Mouse (Mus musculus): ENCODE measurements around the gene E130114P18Rik. TPM values are rescaled to one million over a fixed set of nuclear protein-coding genes. Genes with fewer than 3 reads are reported as not detected.

Gene E130114P18Rik
- polyA plus RNA-seq, 1 experiment from 2014 or later: 0.35 TPM

DNA sequence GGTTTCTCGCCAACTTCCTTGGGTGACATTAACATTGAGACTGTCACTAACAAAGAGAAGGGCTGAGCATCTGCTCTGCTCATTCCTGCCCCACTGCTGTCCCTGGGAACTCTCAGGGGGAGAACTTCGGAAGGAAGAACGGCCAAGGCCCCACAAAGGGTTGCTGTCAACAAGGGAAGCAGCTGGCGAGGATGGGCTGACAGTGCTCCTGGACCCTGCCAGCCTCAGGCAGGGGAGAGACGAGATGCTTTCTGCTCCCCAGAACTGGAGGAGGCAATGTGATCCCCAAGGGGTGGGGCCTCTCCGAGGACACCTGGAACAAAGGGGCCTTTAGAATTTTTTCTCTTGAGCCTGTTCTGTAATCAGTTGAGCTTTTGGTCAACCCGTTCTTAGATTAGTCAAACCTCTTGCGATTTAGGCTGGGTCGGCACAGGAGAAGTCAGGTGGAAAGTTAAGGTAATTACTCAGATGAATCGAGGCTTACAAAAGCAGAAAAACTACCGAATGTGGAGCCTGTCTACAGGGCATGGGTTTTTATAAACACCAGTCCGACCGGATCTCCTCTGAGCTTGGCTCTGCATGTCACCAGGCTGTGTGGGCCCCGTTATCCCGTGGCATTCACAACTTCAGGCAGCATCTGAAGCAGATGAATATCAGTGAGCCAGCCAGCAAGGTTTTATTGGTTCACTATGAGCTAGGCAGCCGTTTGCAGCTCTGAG, 151.7 kb downstream of the E130114P18Rik start:
- Histone ChIP-seq H3K4me1 (ENCODE audit: control insufficient read depth, insufficient read depth, low read length) (peaks cover 18% of the 10 kb centered on the region; the same call in 1 of the 2 replicates), H3K36me3 (ENCODE audit: control insufficient read depth, insufficient read depth, low read length) (no peaks in the 10 kb centered on the region), H3K4me2 (replicated peaks; ENCODE audit: low read depth, low read length) (no peak overlapping the region), H3K9ac (ENCODE audit: low read depth, low read length) (no peak overlapping the region), H3K9me3 (ENCODE audit: control insufficient read depth, low read length) (no peaks in the 10 kb centered on the region), H3K27ac (ENCODE audit: low read depth, low read length) (peak overlapping the region; percentile 42; the same call in 1 of the 2 replicates), H3K27me3 (ENCODE audit: control insufficient read depth, insufficient read depth, low read length) (no peaks in the 10 kb centered on the region), H3K4me3 (ENCODE audit: low read length) (no peak overlapping the region)
- WGBS: 32% methylated on average over 16 of the region's 16 CpGs
- peak; percentile 39; the same call in 1 of the 2 replicates for ATAC-seq (ENCODE audit: low FRiP score, low TSS enrichment)

DNA sequence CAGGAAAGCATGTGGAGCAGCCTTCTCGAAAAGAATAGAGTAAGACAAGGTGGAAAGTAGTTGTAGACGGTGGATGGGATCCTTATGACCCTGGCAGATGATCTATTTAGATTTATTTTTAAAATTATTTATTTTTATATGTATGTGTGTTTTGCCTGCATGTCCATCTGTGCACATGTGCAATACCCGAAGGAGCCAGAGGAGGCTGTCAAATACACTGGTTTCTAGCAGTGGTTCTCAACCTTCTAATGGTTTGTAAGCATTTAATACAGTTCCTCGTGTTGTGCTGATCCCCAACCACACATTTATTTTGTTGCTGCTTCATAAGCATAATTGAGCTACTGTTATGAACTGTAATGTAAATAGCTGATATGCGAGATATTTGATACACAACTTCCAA, 154.7 kb downstream of the E130114P18Rik start:
- no peak overlapping the region for H3K4me2 ChIP-seq (replicated peaks; ENCODE audit: low read depth, low read length)
- peaks cover 14% of the 10 kb centered on the region; the same call in 1 of the 2 replicates for H3K4me1 ChIP-seq (ENCODE audit: control insufficient read depth, insufficient read depth, low read length)
- H3K9me3 ChIP-seq (ENCODE audit: control insufficient read depth, low read length): no peaks in the 10 kb centered on the region
- no peak overlapping the region for H3K27ac ChIP-seq (ENCODE audit: low read depth, low read length)
- no peak overlapping the region for H3K4me3 ChIP-seq (ENCODE audit: low read length)
- no peak overlapping the region for H3K9ac ChIP-seq (ENCODE audit: low read depth, low read length)
- no peaks in the 10 kb centered on the region for H3K36me3 ChIP-seq (ENCODE audit: control insufficient read depth, insufficient read depth, low read length)
- 79% methylated on average over 5 of the region's 5 CpGs for WGBS
- no peaks in the 10 kb centered on the region for H3K27me3 ChIP-seq (ENCODE audit: control insufficient read depth, insufficient read depth, low read length)
- no peak for ATAC-seq (ENCODE audit: low FRiP score, low TSS enrichment)

- H3K4me3 ChIP-seq (ENCODE audit: low read length): no peak overlapping the region
- H3K9me3 ChIP-seq (ENCODE audit: control insufficient read depth, low read length): no peaks in the 10 kb centered on the region
- 82% methylated on average over 4 of the region's 4 CpGs for WGBS
- no peak overlapping the region for H3K9ac ChIP-seq (ENCODE audit: low read depth, low read length)
- no peaks in the 10 kb centered on the region for H3K36me3 ChIP-seq (ENCODE audit: control insufficient read depth, insufficient read depth, low read length)
- ATAC-seq (ENCODE audit: low FRiP score, low TSS enrichment): no peak
- no peak overlapping the region for H3K4me2 ChIP-seq (replicated peaks; ENCODE audit: low read depth, low read length)
- no peaks in the 10 kb centered on the region for H3K27me3 ChIP-seq (ENCODE audit: control insufficient read depth, insufficient read depth, low read length)
- no peak overlapping the region for H3K27ac ChIP-seq (ENCODE audit: low read depth, low read length)
- peaks cover 13% of the 10 kb centered on the region; the same call in 1 of the 2 replicates for H3K4me1 ChIP-seq (ENCODE audit: control insufficient read depth, insufficient read depth, low read length)
These were observed 156.1 kb downstream of the E130114P18Rik start for GRCm38 (mm10) chr4:97621731-97622130.

DNA sequence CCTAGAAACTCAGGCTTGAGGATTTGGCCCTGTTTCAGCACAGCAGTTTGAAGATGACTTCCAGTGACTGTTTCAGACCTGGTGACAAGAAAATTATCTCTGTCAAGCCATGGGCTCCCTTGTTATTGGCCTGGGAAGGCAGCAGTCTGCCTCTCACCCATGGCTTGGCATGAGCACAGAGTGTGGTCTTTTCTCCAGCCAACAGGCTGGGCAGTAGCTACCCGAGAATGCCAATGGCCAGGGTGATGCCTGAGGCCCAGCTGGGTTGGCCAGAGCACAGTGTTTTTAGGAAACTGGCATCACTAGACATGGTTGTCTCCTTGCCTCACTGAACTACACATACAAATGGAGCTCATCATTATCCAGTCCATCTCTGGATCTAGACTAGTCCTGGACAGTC, 157.5 kb downstream of the E130114P18Rik start:
- H3K4me1 ChIP-seq (ENCODE audit: control insufficient read depth, insufficient read depth, low read length): 0 out of 2 replicates have a peak, but pooled peaks cover 3% of the 10 kb centered on the region
- H3K27ac ChIP-seq (ENCODE audit: low read depth, low read length): no peak overlapping the region
- no peaks in the 10 kb centered on the region for H3K9me3 ChIP-seq (ENCODE audit: control insufficient read depth, low read length)
- H3K9ac ChIP-seq (ENCODE audit: low read depth, low read length): no peak overlapping the region
- no peak overlapping the region for H3K4me3 ChIP-seq (ENCODE audit: low read length)
- H3K4me2 ChIP-seq (replicated peaks; ENCODE audit: low read depth, low read length): no peak overlapping the region
- no peaks in the 10 kb centered on the region for H3K27me3 ChIP-seq (ENCODE audit: control insufficient read depth, insufficient read depth, low read length)
- ATAC-seq (ENCODE audit: low FRiP score, low TSS enrichment): no peak
- H3K36me3 ChIP-seq (ENCODE audit: control insufficient read depth, insufficient read depth, low read length): no peaks in the 10 kb centered on the region
- 91% methylated on average over 1 of the region's 1 CpGs for WGBS

DNA sequence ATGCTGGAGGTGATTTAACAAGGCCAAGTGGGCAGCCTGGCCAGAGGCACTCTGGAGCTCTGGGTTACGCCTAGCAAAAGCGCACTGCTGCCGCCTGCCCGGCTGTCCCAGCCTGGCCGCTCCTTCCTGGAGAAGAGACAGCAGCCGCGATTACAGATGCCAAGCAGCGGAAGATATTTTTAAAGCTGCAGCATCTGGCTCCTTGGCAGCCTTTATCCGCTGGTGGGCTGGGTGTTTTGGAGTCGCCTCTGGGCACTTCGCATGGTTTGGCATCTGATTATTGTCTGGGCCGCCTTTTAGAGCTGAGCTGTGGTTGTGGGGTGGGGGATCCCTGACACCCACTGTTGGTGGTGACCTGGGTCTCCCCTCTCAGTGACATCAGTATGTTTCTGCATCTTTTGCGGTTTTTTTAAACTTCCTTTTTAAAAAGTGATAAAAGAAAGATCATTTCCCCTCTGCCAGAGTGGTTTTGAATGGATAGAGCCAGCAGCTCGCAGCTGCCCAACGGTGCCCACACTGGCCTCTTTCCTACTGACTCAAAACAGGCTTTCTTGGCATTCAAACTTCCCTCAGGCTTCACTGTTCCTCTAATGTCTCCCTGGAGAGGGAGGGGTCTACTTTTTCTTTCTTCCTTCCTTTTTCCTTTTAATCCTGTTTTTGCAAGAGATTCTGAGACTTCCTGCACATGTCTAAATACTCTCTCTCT, 159.1 kb downstream of the E130114P18Rik start:
- ATAC-seq (ENCODE audit: low FRiP score, low TSS enrichment): 0 out of 2 replicates have a peak, but pooled peaks have one; percentile 49
- Histone ChIP-seq H3K4me3 (ENCODE audit: low read length) (no peak overlapping the region), H3K9ac (ENCODE audit: low read depth, low read length) (no peak overlapping the region), H3K27me3 (ENCODE audit: control insufficient read depth, insufficient read depth, low read length) (no peaks in the 10 kb centered on the region), H3K9me3 (ENCODE audit: control insufficient read depth, low read length) (no peaks in the 10 kb centered on the region), H3K4me2 (replicated peaks; ENCODE audit: low read depth, low read length) (no peak overlapping the region), H3K36me3 (ENCODE audit: control insufficient read depth, insufficient read depth, low read length) (no peaks in the 10 kb centered on the region), H3K4me1 (ENCODE audit: control insufficient read depth, insufficient read depth, low read length) (0 out of 2 replicates have a peak, but pooled peaks cover 3% of the 10 kb centered on the region), H3K27ac (ENCODE audit: low read depth, low read length) (no peak overlapping the region)
- WGBS: 50% methylated on average over 15 of the region's 15 CpGs

- 86% methylated on average over 3 of the region's 3 CpGs for WGBS
- no peak overlapping the region for H3K4me2 ChIP-seq (replicated peaks; ENCODE audit: low read depth, low read length)
- H3K9ac ChIP-seq (ENCODE audit: low read depth, low read length): no peak overlapping the region
- H3K27ac ChIP-seq (ENCODE audit: low read depth, low read length): no peak overlapping the region
- H3K27me3 ChIP-seq (ENCODE audit: control insufficient read depth, insufficient read depth, low read length): no peaks in the 10 kb centered on the region
- H3K9me3 ChIP-seq (ENCODE audit: control insufficient read depth, low read length): no peaks in the 10 kb centered on the region
- no peak overlapping the region for H3K4me3 ChIP-seq (ENCODE audit: low read length)
- ATAC-seq (ENCODE audit: low FRiP score, low TSS enrichment): no peak
- H3K36me3 ChIP-seq (ENCODE audit: control insufficient read depth, insufficient read depth, low read length): no peaks in the 10 kb centered on the region
- H3K4me1 ChIP-seq (ENCODE audit: control insufficient read depth, insufficient read depth, low read length): 0 out of 2 replicates have a peak, but pooled peaks cover 6% of the 10 kb centered on the region
These were observed 162.8 kb downstream of the E130114P18Rik start for GRCm38 (mm10) chr4:97615031-97615430.

DNA sequence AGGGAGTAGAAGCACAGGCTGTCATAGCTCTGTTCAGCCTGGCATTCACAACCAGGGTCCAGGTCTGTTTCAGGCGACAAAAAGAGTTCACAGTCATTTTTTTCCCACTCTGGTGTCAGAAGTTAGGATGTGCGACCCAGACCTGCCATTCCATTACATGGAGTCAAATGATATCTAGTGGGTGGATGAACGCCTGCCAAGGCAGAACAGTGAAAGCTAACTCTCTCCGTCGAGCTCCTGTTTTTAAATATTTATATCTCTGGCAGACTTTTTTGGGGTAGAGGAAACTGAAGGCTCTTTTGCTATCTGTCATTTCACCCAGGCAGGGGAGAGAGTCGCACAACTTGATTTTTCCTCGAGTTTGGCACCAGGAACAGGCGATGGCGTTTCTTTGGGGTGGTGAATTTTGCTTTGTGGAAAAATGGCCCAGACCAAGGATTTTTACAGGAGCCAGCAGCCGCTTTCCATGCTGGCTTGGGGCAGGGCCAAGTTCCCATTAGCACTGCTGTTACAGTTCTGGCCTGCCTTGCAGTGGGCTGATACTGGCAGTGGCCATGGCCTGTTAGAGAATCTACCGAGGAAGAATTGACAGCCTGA, 166.5 kb downstream of the E130114P18Rik start:
- Histone ChIP-seq H3K27ac (ENCODE audit: low read depth, low read length) (no peak overlapping the region), H3K9me3 (ENCODE audit: control insufficient read depth, low read length) (no peaks in the 10 kb centered on the region), H3K9ac (ENCODE audit: low read depth, low read length) (no peak overlapping the region), H3K4me2 (replicated peaks; ENCODE audit: low read depth, low read length) (no peak overlapping the region), H3K36me3 (ENCODE audit: control insufficient read depth, insufficient read depth, low read length) (no peaks in the 10 kb centered on the region), H3K4me3 (ENCODE audit: low read length) (no peak overlapping the region), H3K27me3 (ENCODE audit: control insufficient read depth, insufficient read depth, low read length) (no peaks in the 10 kb centered on the region), H3K4me1 (ENCODE audit: control insufficient read depth, insufficient read depth, low read length) (0 out of 2 replicates have a peak, but pooled peaks cover 3% of the 10 kb centered on the region)
- 70% methylated on average over 11 of the region's 11 CpGs for WGBS
- ATAC-seq (ENCODE audit: low FRiP score, low TSS enrichment): no peak

DNA sequence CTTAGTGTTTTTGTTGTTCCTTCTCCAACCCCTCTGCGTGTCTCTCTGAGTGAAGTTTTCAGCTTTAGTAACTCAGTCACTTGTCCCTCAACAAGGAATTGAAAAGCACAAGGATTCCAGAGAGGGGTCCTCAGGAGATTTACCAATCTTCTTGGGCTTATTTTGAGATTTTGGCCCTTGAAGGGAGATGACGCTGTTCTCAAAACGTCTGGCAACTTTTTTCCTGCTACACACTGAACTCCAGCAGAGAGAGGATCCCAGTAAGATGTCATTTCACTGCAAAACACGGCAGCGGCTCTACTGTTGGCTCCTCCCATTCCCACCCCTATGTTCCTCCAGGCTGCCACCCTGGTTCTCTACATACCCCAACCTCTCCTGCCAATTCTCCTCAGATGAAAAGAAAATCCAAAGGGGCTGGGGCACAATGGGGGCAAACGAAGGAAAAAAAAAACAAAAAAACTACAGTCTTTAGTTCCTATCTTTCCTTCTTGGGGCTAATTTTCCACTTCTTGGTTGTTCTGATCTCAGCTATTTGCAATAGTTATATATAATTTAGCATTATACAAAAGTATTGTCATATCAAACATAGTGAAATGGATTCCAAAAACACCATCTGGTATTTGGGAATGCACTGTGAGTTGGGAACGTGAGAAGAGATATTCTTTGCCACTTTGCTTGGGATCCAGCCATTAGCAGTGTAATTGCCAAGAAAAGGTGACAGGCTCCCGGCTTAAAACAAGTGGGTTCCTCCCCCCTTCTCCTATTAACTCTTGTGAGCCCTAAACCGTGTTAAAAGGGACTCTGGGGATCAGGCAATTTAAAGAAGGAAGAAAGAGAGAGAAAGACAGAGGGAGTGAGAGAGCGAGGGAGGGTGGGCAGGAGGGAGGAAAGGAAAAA, 167.8 kb downstream of the E130114P18Rik start:
- ATAC-seq (ENCODE audit: low FRiP score, low TSS enrichment): no peak

More for the DNA sequence above, 167.8 kb downstream of the E130114P18Rik start:
- Histone ChIP-seq H3K27ac (ENCODE audit: low read depth, low read length) (no peak overlapping the region), H3K4me1 (ENCODE audit: control insufficient read depth, insufficient read depth, low read length) (0 out of 2 replicates have a peak, but pooled peaks cover 3% of the 10 kb centered on the region), H3K4me2 (replicated peaks; ENCODE audit: low read depth, low read length) (no peak overlapping the region), H3K27me3 (ENCODE audit: control insufficient read depth, insufficient read depth, low read length) (no peaks in the 10 kb centered on the region), H3K9me3 (ENCODE audit: control insufficient read depth, low read length) (no peaks in the 10 kb centered on the region), H3K36me3 (ENCODE audit: control insufficient read depth, insufficient read depth, low read length) (no peaks in the 10 kb centered on the region), H3K9ac (ENCODE audit: low read depth, low read length) (no peak overlapping the region), H3K4me3 (ENCODE audit: low read length) (no peak overlapping the region)
- WGBS: 27% methylated on average over 10 of the region's 10 CpGs

Data from kidney, embryonic 14.5 days (tissue).